Mouse (Mus musculus): ENCODE measurements at regions not wholly inside any gene's neighbourhood (a gene's known extent, or its start where the extent isn't known, plus 50 kb on each side); places are given as distances from the start of the nearest gene placed in this dataset.

DNA sequence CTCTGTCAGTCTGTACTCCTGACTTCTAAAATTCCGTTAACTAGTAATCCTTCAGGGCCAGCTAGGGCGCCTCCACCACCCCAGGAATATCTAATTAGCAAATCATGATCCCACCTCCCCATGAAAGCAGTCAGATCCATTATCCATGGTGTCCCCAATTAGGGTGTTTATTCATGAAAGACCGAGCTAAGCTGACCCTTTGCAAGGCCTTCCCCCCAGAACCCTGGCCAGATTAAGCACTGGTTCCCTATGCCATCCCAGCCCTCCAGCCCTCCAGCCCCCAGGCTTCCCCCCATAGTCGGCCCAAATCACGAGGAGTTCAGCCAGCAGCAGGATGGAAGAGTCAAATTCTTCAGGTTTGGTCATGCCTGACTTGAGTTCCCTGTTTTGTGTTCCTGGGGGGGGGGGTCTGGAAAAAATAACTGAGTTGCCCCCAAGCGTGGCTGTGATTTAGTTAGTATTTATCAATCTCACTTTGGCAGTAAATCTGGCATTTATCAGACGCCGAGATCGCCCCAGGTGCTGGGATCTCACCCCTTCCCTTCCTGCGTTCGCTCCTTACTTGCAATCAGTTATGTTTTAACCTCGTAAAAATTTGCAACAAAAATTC is 272.7 kb upstream of the Sall1 start:
- no peak for DNase-seq

DNA sequence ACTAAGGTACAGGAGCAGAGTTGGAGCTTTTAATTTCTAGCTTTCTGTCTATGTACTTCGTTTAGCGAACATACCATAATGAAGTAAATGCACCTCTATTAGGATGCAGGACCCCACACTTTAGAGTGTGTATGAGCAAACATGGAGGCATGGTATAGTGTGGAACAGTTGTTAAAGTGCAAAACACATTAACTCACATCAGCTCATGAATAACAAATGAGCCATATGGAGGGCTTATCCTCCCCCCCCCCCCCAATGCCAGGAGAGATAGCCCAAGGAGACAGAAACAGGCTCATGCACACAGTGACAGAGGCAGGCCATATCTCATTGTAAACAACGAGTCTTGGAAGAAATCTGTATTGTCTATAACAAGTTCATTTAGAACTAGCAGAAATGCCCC is 270.9 kb upstream of the Sall1 start:
- no peak for DNase-seq

- DNase-seq = no peak
Observed at GRCm38 (mm10) chr8:89310696-89311214, 266.8 kb upstream of the Sall1 start.

GRCm38 (mm10) chr8:89309591-89309990 is 265.6 kb upstream of the Sall1 start:
- no peak for DNase-seq

GRCm38 (mm10) chr8:89308950-89309349 is 265.0 kb upstream of the Sall1 start:
- DNase-seq = no peak

DNA sequence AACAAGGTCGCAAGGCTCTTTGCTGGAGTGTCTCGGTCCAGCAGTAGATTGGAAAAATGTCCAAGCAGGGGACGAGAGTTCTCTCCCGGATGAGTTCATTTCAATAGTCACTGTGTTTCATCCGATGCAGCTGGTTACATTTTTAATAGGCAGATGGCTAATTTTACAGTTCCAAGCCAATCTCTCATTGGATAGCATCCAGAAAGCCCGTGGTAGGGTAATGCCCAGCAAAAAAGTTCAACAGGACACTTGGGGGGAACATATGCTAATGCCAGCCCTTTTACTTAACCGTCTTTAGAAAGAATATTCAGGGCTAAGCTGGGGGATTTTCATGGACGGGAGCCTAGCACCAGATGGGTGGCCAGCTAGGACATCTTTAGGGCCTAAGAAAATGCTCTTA is 264.6 kb upstream of the Sall1 start:
- DNase-seq = no peak

DNA sequence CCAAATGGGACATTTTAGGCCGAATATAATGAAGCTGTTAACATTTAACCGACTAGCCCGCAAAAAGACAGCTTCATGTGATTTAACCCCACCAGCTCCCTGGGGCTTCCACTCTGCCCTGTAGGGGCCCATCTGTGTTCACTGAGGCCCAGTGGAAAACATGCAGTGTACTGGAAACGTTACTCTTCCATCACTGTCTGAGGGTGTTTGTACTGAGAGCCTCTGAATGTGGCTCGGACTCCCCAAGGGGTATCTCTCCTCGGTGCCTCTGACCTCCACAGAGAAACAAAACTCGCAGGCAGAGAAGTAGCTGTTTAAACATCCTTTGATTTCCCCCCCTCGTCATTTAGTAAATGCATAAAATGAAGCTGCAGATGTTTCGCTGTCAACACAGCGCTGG is 263.6 kb upstream of the Sall1 start:
- no peak for DNase-seq

DNA sequence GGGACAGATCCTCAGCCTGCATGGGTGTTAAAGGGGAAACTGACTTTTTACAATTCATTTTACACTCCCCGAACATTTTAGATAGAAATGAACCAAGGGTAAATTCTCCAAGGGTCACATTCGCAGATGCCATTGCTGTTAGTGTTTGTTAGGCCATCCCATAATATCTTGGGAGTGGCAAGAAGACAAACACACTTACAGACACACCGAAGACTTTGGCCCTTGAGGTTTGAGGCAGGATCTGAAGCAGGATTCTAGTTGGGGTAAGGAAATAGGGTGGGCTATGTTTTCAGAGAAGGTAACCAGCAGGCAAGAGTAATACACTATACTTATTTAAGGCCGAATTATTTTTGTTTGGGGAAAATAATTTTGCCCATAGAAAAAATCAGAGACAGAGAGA is 263.1 kb upstream of the Sall1 start:
- DNase-seq = no peak

DNA sequence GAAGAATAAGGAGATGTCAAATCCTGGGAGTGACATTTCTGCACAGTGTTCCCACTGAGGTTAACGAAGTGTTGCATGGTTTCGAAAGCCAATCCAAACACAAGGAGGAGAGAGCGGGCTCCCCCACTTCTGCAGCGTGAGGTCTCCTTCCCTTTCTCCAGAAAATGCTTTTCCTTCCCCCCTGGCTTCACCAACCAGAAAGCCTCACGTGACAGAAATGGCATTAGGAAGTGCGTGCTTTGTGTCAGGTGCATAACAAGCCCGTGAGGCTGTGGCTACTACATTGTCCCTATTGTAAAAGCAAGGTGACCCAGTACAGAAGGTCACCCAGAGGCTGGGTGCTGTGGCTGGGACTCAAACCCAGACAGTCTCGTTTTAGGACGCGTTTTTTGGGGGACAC is 260.2 kb upstream of the Sall1 start:
- DNase-seq = no peak

DNA sequence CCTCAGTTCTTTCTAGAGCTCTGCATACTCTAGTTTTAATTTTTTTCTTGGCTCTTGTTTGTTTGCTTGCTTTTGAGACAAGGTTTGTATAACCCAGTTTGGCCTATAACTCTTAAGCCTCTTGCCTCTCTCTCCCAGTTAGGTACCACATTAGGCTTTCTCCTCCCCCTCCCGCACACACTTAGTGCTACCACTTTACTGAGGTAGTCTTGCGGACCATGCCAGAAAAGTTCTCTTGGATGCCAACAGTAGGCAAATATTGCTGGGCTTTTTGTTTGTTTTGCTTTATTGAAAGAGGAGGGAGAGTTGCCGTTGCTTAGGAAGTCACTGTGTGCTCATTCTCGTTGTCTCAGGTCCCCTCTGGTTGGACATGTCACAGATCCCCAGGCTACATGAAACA is 259.4 kb upstream of the Sall1 start:
- DNase-seq = no peak

DNA sequence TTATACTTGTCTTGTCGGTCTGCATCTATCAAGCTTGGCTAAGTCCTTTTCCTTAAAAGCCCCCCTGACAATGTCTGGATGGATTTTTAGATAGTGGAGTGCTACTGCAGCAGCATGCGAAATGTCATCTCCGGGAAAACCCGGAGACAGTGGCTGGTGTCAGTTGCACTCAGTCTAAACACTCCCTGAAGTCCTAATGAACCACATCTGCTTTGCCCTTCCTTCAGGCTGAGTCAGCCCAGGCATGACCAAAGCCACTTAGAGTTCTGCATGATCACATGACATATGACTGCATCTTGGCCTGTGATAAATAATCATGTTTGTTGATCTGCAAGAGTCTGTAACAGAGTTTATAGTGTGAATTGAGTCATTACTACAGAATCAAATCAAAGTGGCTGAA is 255.7 kb upstream of the Sall1 start:
- DNase-seq = no peak

DNA sequence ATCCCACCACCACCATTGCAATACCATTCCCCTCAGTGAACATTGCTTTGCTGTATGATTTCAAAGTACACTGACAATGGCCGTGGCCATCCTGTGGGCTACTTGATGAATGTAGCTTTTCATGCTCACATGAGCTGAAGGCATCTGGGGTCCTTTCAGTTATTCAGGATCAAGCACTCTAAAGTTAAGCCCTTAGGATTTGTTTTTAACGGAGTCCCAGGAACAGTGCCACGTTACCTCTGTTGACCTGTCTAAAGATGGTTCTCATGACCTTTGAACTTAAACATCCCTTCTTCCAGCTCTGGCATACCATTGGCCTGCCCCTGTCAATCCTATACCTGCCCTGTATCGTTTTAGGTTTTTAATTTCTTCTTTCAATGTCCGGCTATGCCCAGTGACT is 251.7 kb upstream of the Sall1 start:
- no peak for DNase-seq

GRCm38 (mm10) chr8:89289017-89289416 is 245.1 kb upstream of the Sall1 start:
- DNase-seq = no peak

DNA sequence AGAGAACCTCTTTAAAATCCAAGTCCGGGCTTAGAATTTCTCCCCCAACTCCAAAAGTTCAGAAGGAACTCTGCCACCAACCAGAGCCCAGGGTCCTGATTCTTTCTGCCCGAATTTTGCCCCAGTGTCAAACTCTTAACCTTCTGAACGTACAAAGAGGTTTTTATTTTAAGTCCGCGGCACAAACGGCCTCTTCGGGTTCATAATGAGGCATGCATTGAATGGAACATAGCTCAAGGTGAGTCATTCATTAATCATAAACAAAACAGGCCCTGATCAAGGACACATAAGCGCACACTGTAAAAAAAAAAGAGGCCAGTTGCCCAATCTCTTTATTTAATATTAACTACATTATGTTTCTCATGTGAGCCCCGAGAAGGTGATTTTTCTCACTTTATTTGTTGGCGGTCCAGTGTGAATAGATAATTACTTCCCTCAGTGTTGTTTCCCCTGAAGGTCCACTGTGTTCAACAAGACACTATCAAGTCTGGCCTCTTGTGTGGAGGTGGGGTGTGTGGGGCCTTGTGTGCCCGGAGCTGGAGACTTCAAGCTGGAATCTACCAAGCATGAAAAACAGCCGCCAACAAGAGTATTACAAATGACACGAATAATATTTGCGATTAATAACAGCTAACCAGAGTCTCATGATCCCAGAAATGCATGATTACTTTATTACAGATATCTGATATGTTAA is 241.1 kb upstream of the Sall1 start:
- no peak for DNase-seq

DNA sequence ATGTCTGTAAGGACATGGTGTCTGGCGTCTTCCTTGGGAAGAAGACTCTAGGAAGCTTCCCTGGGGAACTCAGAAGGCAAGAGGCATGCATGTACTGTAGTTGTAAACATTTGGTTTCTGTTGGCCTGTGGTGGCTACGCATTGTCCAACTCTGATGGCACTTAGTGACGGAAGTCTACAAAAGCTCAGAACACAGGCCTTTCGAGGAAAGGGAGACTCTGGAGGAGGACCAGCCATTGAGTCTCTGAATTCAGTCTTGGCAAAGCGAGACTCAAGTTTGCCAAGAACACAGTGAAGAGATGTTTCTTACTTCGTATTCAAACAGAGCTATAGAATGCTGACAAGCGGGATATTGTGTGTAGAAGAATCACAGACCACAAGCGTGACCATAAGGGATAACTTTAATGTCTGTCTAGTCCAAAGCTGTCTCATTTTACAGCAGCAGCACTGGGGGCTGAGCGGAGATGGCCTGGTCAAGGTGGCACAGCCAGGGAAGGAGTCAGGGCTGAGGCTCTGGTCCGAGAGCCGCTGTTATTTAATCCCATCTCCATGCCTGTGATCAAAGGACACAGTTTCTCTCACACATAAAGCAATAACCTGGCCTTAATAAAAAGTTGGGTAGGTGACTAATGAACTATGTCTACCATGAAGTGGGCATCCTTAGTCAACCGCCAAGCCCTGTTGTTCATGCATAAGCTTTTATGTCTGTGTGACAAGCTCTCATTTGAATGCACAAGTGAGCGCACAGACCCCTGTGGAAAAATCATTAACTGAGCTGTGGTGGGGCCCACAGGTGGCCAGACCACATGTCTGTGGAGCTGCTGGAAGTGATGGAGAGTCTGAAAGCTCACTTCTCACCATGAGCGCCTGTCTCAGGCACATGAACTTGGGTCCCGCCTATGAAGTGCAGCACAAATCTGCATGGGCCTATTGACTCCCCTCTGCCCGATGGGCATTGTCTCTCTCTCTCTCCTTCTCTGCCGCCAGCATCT is 239.4 kb upstream of the Sall1 start:
- DNase-seq = no peak

DNA sequence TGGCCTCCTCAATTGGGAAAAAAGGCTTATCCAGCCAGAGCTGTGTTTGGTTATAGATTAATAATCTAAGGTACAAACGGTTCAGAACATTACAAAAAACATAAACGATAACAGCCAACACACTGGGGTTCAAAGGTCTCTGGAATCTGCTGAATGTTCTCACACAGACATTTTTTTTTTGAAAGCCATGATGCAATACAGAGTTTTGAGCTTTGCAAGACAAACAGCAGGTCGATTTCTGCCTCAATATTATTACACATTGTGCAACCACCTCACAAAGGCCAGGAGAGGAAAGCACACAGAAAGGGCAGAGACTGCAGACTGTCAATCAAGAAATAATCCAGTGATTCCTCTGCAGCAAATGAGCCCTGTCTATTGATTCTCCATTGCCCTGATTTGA is 235.9 kb upstream of the Sall1 start:
- DNase-seq = no peak

DNA sequence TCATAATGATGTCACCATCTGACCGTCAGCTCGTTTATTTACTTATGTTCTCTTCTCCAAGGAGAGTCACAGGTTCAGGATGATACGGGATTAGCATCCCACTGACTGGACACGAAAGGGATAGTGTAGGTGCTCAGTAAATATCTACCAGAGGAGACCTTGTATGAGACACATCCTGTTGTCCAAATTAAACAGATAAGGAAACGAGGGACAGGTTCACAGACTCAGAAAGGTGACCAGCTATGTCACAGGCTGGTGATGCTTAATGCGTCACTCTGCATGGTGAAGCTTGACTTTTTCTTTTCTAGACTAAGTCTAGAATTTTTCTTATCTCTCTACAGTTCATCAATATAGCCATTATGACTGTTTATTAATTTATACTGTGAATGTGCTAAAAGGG is 235.2 kb upstream of the Sall1 start:
- DNase-seq = no peak

DNA sequence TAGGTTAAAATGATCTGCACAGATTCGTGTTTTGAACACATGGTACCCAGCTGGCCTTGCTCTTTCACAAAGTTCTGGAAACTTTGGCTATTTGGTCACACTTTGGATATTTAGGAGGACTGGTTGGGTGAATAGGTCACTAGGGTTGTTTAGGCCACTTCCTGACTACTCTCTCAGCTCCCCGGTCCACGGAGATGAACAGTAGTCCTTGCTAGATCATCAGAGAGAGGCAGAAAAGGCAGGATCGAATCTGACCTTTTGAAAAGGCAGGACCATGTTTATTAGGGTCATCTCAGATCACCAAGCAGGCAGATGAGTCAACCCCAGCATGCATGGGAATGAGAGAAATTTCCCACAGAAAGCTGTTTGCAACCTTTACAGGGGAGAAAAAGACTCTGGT is 229.3 kb upstream of the Sall1 start:
- DNase-seq = no peak

GRCm38 (mm10) chr8:89272381-89272815 is 228.4 kb upstream of the Sall1 start:
- DNase-seq = no peak

DNA sequence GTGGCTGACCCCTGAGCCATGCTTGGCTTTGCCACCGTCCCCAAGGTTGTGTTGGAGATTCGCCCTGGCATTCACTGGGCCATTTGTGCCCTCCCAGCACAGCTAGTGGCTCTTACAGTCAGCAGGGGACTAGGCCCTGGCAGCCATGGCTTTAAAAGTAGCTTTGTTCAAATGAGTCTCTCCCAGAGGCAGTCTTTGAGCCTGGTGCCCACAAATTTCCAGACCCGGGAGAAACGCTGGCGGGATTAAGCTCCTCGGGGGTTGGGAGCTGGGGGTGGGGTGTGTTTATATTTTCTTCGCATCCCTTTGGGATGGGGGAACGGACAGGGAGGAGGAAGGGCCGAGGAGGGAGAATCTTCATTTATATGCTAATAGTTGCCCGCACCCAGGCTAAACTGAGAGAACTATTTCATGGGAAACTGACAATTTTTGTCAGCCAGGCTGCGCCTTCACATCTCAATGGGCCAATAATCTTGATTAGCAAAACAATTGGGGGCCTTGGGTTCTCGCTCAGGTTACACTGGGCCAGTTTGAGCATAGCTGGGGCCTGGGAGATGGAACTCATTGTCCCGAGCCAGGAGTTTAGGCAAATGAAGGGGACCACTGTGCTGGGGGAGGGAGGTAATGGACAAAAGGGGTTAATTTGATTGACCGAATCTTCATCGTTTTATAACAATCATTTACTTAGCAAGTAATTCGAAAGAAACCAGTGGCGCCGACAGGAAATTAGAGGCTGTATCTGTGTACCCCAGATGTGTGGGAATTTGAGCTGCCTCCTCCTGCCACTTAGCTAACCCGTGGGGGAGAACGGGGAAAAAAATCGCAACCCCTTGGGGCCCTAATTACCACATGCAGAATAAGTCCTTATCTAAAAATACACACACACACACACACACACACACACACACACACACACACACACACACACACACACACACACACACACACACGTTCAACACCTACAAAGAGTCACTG is 227.7 kb upstream of the Sall1 start:
- DNase-seq = no peak

- DNase-seq = no peak
Observed at GRCm38 (mm10) chr8:89270001-89270400, 226.0 kb upstream of the Sall1 start.

- DNase-seq = no peak
Observed at GRCm38 (mm10) chr8:89261163-89261812, 217.3 kb upstream of the Sall1 start.

All from thymus, postnatal 25 days (tissue).